Mouse (Mus musculus) CD4-positive, CD25-positive, alpha-beta regulatory T cell, adult 2 months (primary cell): Measurements from ENCODE around the gene Hnrnpl.

Source experiments
- DNase-seq: peaks from one replicate; pipeline ENCODE4 v3.0.0-alpha.2; 2012; ENCODE audit warnings: low read depth, low spot score

Gene Hnrnpl

DNA sequence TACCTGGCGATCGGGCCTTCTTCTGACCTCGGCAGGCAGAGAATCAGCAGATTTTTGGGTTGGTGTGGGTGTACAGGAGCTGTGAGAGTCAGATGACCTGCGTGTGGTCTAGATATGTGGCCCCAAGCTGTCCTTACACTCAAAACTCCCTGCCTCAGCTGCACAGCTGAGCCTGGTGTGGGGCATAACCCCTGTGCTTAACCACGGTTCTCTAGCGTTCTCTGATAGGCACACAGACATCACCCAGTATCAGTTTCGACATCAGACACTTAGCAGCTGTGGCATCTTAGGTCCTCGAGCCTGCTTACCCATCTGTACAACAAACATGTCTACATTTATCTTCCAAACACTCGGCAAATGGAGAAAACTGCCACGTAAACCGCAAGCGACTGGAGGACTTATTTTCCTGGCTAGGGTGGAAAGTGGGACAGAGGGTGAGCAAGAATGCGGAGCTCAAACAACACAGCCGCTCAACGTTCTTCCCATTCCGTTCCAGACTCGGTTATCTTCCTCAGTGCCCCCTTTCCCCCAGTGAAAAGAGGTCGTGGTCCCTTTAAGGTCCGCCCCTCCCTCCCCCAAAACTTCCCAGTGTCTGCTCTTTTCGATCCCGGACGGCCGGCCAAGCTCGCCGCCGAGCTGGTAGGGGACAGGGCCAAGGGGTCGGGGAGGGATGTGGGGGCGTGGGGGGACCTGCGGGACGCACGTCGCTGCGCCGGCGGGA lies at the start of gene Hnrnpl:
TSS of gene Hnrnpl (plus strand) at position 321 of the 721 bp plus-strand sequence.
- peak; percentile 82 for DNase-seq

DNA sequence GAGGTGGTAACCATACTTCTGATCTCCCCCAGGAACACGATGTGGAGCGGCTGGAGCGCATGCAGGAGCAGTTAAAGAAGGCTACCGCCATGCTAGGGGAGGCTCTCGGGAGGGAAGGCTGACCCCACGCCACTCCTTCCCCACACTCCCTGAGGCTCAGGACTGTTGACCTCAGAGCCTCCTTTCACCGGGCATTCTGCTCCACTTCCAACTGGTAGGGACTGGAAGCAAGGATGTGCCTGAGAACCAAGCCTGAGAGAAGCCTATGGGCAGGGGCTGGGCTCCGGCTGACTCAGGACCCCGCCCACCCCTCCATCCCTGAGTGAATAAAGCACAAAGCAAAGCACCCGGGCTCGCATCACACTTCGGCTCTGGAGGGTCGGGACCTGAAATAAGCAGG lies 49.7 kb upstream of the Hnrnpl start:
- DNase-seq, result no peak

DNA sequence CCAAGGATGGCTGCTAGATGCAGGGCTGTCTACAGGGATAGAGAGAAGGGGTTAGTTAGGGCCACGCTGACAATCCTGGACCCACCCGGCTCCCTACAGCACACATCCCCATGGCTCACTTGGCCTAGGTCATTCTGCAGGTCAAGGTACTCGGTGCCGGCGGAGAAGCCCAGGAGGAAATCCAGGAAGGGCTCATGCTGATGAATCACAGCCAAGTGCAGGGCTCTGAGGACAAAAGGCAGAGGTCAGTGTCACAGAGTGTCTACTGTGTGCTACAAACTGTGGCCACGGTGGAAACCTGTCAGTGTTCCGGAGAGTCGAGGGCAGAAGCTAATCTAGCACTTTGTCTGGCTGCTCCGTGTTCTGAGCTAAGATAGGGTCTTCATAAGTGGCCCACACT lies 46.4 kb upstream of the Hnrnpl start:
- no peak for DNase-seq

GRCm38 (mm10) chr7:28765211-28765610 lies 43.1 kb upstream of the Hnrnpl start:
- no peak for DNase-seq

- DNase-seq, result peak; percentile 97
Measured at GRCm38 (mm10) chr7:28766173-28766879, 42.0 kb upstream of the Hnrnpl start, which contains the start of gene Sirt2. Gene Sirt2 (plus strand): TSS chr7:28766735.

GRCm38 (mm10) chr7:28766910-28767309 lies 41.4 kb upstream of the Hnrnpl start:
- no peak for DNase-seq

- DNase-seq, result no peak
Measured at GRCm38 (mm10) chr7:28767462-28767965, 40.8 kb upstream of the Hnrnpl start, which contains the start of gene Nfkbib. Gene Nfkbib (minus strand): TSS chr7:28767512.

DNA sequence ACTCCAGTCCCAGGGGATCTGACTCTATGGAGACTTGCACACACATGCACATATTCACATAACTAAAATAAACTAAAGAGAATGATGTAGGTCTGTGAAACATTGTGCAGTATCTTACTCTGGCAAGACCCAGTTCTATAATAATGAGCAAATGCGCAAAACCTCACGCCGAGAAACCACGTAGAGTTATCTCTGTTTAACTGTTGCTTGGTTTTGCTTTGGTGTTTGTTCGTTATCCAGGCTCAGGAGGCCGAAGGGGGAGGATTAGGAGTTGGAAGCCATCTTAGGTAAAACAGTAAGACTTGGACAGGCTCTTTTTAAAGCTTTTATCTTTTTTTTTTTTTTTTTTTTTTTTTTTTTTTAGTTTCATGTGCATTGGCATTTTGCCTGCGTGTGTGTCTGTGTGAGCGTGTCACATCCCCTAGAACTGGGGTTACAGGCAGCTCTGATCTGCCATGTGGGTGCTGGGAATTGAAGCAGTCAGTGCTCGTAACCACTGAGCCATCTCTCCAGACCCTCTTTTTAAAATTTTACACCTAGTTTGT lies 38.9 kb upstream of the Hnrnpl start:
- no peak for DNase-seq

DNA sequence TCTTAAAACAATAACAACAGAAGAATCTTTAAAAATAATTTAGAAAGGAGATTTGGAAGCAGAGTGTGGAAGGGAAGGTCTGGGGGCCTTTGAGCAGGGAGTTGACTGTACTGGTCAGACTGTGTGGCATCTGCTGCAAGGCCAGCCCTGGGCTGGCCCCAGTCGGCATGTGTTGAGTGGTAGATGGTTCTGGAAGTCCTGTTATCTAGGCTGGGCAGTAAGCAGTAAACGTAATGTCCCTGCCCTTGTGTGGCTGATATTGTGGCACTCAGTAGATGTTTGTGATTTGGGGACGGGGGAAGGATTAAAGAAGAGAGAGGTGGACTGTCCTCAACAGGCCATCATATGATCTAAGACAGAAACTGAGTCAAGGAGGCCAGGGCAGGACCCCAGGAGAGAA lies 38.0 kb upstream of the Hnrnpl start:
- no peak for DNase-seq

GRCm38 (mm10) chr7:28771867-28772266 lies 36.5 kb upstream of the Hnrnpl start:
- no peak for DNase-seq

GRCm38 (mm10) chr7:28773163-28773562 lies 35.2 kb upstream of the Hnrnpl start:
- no peak for DNase-seq

DNA sequence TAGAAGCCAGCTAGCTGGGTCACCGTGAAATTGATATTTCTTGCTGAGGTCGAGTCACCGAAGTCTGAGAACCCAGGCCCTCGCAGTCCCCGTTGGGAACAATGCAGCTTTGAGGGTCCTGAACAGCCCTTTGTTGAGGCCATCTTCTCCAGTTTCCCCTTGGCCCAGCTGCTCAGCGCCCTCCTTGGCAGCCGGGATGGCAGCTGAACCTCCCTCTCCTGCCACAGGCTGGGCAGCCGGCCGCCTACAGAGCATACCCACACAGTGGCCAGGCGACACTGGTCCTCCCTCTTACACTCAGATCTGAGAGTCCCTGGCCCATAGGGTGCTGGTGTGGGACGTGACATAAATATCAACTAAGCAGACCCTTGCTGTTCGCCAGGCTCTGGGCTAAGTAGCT lies 34.2 kb upstream of the Hnrnpl start:
- DNase-seq, result no peak

GRCm38 (mm10) chr7:28775129-28775528 lies 33.2 kb upstream of the Hnrnpl start:
- no peak for DNase-seq

DNA sequence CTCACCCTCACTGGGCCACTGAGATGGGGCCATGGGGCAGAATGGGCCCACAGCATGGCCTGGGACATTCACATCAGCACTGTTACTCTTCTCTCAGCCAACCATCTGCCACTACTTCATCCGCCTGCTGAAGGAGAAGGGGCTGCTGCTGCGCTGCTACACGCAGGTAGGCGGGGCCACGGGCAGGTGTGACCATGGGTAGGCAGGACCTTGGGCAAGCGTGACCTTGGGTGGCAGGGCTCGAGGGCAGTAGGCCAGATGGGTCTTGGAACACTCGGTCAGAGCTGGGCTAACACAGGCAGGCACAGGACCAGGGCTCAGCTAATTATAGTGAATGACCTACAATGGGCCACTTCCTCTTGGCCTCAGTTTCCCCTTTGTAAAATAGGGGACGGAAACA lies 29.5 kb upstream of the Hnrnpl start:
- DNase-seq, result no peak

DNA sequence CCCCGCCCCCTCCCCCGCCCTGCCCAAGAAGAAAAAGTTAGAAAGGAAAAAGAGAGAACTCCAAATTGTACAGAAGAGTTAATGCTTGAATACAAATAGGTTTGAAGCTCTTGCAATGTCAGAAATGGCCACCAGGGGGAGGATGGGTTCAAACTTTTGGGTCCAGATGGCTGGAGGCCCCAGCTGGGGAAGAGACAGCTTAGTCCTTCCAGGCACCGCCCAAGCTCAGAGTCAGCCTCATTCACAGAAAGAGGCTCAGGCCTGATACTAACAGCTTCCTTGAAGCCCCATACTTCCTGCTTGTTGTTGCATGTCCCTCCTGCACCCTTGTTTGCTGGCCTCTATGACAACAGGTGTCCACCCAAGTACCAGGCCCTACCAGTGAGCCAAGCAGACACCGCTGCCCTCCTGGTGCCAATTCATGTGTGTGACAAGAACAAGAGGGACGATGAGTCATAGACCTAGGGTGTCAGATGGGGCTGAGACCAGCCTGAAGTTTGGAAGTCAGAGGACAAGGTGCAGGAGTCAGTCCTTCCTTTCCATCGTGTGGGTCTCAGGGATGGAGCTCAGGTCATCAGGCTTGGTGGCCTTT lies 28.2 kb upstream of the Hnrnpl start:
- peak; percentile 92 for DNase-seq

GRCm38 (mm10) chr7:28780857-28781256 lies 27.5 kb upstream of the Hnrnpl start:
- DNase-seq, result peak; percentile 76

DNA sequence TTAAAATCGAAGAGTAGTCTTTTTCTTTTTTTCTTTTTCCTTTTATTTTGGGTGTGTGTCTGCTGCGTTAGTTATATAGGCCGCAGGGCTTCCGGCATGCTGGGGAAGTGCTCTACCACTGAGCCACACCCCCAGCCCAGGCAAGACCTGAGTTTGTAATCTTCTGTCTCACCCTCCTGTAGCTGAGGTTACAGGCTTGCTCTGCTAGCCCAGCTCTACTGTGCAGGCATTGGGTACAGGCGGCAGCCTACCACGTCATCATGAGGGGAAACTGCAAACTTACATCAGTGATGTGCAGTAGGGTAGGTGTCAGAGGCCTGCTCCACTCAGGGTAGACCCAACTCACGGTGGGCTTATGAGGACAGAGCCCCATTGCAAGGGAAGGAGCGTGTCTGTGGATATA lies 27.1 kb upstream of the Hnrnpl start:
- peak; percentile 93 for DNase-seq

GRCm38 (mm10) chr7:28785161-28785560 lies 23.2 kb upstream of the Hnrnpl start:
- DNase-seq, result no peak

DNA sequence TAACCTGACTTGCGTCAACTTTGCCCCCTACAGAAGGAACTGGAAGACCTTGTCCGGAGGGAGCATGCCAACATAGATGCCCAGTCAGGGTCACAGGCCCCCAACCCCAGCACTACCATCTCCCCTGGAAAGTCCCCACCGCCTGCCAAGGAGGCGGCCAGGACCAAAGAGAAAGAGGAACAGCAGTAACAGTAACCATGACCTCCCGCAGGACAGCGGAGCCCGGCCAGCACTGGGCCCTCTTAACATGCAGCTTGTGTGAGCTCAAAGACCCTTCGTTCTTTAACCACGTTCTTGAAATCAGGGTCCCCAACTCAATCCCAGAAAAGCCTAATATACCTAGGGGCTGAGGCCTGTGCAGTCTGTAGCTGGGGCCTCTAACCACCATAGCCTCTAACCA lies 20.5 kb upstream of the Hnrnpl start:
- DNase-seq, result no peak

DNA sequence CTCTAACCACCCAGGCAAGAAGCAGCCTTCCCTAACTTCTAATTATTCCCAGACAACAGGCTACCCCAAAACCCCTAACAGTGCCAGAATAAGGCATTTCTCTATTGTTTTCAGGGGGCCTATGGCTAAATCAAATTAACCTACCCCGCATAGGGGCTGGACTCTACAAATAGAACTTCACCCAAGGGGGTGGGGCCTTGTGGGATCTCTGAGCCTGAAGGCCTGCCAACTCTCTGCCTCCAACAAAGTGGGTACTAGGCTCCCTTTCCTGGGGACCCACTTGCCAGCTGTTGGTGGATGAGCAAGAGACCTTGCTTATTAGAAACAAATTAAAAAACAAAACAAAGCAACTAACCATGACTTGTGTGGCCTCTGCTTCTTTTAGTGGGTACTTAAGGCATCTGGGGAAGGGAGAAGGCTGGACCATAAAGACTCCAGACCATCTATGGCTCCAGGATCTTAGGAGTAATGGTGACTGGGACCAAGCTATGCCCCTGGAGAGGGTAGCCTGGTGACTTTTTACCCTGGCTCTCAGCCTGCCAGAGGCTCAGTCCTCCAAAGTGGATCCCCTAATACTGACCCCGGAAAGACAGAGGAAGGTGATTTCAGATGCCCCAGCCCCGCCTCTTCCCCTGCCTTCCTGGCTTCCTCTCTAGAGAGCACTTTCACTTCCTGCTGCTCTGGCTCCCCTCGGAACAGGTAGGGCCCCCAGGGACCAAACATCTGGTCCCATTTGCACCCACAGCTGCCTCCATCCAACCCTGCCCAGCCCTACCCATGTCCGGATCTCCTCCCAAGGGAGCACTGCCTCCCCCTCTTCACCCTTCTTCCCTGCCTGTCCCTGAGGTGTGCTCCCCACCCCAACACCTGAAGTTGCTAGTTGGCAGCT lies 19.8 kb upstream of the Hnrnpl start, which contains the start of gene Rinl:
TSS of gene Rinl (plus strand) at position 663 of the 889 bp plus-strand sequence.
- peak; percentile 71 for DNase-seq

GRCm38 (mm10) chr7:28789235-28789634 lies 19.1 kb upstream of the Hnrnpl start:
- no peak for DNase-seq
